Mouse (Mus musculus) thymus, postnatal 14 days (tissue): ENCODE measurements around the gene Tmem260.
"Not testable (repeated sequence)": the region's sequence is repeated elsewhere in the genome, so short reads cannot be mapped to it uniquely, and the experiment has no call there.

Experiments used
- DNase-seq: peaks from one replicate; pipeline ENCODE4 v3.0.0; 2021

Gene Tmem260

GRCm38 (mm10) chr14:48445984-48446683, at the start of gene Tmem260:
Gene Tmem260, plus strand, starts transcription at chr14:48446124.
- DNase-seq: peak; percentile 96

- no peak for DNase-seq
These were observed 39.8 kb upstream of the Tmem260 start for GRCm38 (mm10) chr14:48406086-48406485.

- no peak for DNase-seq
These were observed 28.9 kb upstream of the Tmem260 start for GRCm38 (mm10) chr14:48417064-48417463.

- no peak for DNase-seq
These were observed 27.7 kb upstream of the Tmem260 start for GRCm38 (mm10) chr14:48418264-48418663.

GRCm38 (mm10) chr14:48418672-48419071, 27.3 kb upstream of the Tmem260 start:
- DNase-seq: no peak

GRCm38 (mm10) chr14:48421476-48421875, 24.4 kb upstream of the Tmem260 start:
- peak; percentile 67 for DNase-seq

GRCm38 (mm10) chr14:48421996-48422395, 23.9 kb upstream of the Tmem260 start:
- peak; percentile 80 for DNase-seq

GRCm38 (mm10) chr14:48422436-48422835, 23.5 kb upstream of the Tmem260 start:
- DNase-seq: peak; percentile 53

- DNase-seq: peak; percentile 55
These were observed 23.0 kb upstream of the Tmem260 start for GRCm38 (mm10) chr14:48422901-48423300.

- no peak for DNase-seq
These were observed 13.9 kb upstream of the Tmem260 start for GRCm38 (mm10) chr14:48431978-48432377.

GRCm38 (mm10) chr14:48443796-48444195, 2.1 kb upstream of the Tmem260 start:
- no peak for DNase-seq

GRCm38 (mm10) chr14:48451966-48452407, 6.1 kb downstream of the Tmem260 start:
- no peak for DNase-seq

- DNase-seq: no peak
These were observed 7.5 kb downstream of the Tmem260 start for GRCm38 (mm10) chr14:48453411-48453810.

- DNase-seq: no peak
These were observed 10.6 kb downstream of the Tmem260 start for GRCm38 (mm10) chr14:48456305-48457092.

GRCm38 (mm10) chr14:48457288-48457938, 11.5 kb downstream of the Tmem260 start:
- DNase-seq: peak; percentile 32

GRCm38 (mm10) chr14:48458901-48459300, 13.0 kb downstream of the Tmem260 start:
- no peak for DNase-seq

- DNase-seq: no peak
These were observed 22.4 kb downstream of the Tmem260 start for GRCm38 (mm10) chr14:48468339-48468738.

GRCm38 (mm10) chr14:48470742-48471487, 25.0 kb downstream of the Tmem260 start:
- no peak for DNase-seq

- DNase-seq: no peak
These were observed 26.3 kb downstream of the Tmem260 start for GRCm38 (mm10) chr14:48472179-48472578.

GRCm38 (mm10) chr14:48475370-48475769, 29.4 kb downstream of the Tmem260 start:
- DNase-seq: no peak

- not testable (repeated sequence) for DNase-seq
These were observed 29.9 kb downstream of the Tmem260 start for GRCm38 (mm10) chr14:48475834-48476233.

- DNase-seq: no peak
These were observed 30.4 kb downstream of the Tmem260 start for GRCm38 (mm10) chr14:48476278-48476677.

GRCm38 (mm10) chr14:48481591-48481990, 35.7 kb downstream of the Tmem260 start:
- no peak for DNase-seq
